Mouse (Mus musculus) cerebellum, postnatal 36 days (tissue): ENCODE results near the gene Gm17334.
A peak's percentile ranks its signal among the peaks of the same experiment; 100 is the strongest.

Experiments used
- DNase-seq, 2 experiments: peaks; one replicate each; pipeline ENCODE4 v3.0.0; 2021 to 2022; ENCODE audit warnings: mixed read lengths in 2 of 2

Gene Gm17334

GRCm38 (mm10) chr11:53796409-53797151 is 23.6 kb upstream of the Gm17334 start:
- DNase-seq, result no peak

- DNase-seq, result no peak
Observed at GRCm38 (mm10) chr11:53795813-53796212, 22.8 kb upstream of the Gm17334 start.

- DNase-seq, result peak in 1 of 2 experiments; percentile 41
Observed at GRCm38 (mm10) chr11:53794671-53795557, 21.9 kb upstream of the Gm17334 start.

GRCm38 (mm10) chr11:53794015-53794414 is 21.0 kb upstream of the Gm17334 start:
- no peak for DNase-seq

GRCm38 (mm10) chr11:53792986-53793385 is 20.0 kb upstream of the Gm17334 start:
- DNase-seq, result no peak

- DNase-seq, result no peak
Observed at GRCm38 (mm10) chr11:53789277-53789676, 16.3 kb upstream of the Gm17334 start.

- no peak for DNase-seq
Observed at GRCm38 (mm10) chr11:53788196-53788595, 15.2 kb upstream of the Gm17334 start.

GRCm38 (mm10) chr11:53786058-53787031 is 13.4 kb upstream of the Gm17334 start:
- peak; percentile 36 to 52 for DNase-seq

- DNase-seq, result no peak
Observed at GRCm38 (mm10) chr11:53785311-53785936, 12.4 kb upstream of the Gm17334 start.

GRCm38 (mm10) chr11:53783288-53783687 is 10.3 kb upstream of the Gm17334 start:
- DNase-seq, result no peak

GRCm38 (mm10) chr11:53781964-53782363 is 9.0 kb upstream of the Gm17334 start:
- no peak for DNase-seq

- no peak for DNase-seq
Observed at GRCm38 (mm10) chr11:53781201-53781775, 8.3 kb upstream of the Gm17334 start.

- DNase-seq, result no peak
Observed at GRCm38 (mm10) chr11:53780262-53780661, 7.3 kb upstream of the Gm17334 start.

GRCm38 (mm10) chr11:53779808-53780207 is 6.8 kb upstream of the Gm17334 start:
- no peak for DNase-seq

GRCm38 (mm10) chr11:53778455-53778854 is 5.5 kb upstream of the Gm17334 start:
- no peak for DNase-seq

- DNase-seq, result no peak
Observed at GRCm38 (mm10) chr11:53777736-53778135, 4.7 kb upstream of the Gm17334 start.

GRCm38 (mm10) chr11:53774659-53775255 is 1.8 kb upstream of the Gm17334 start:
- no peak for DNase-seq

- DNase-seq, result no peak
Observed at GRCm38 (mm10) chr11:53773641-53774360, 814 bp upstream of the Gm17334 start.

GRCm38 (mm10) chr11:53772536-53772935 is 451 bp downstream of the Gm17334 start:
- DNase-seq, result no peak

GRCm38 (mm10) chr11:53771001-53771744 is 1.8 kb downstream of the Gm17334 start:
- DNase-seq, result no peak
